8 mouse cellular contexts compared by ENCODE assay signal in genomic region chr7:112825339-112825781, GRCm38 (mm10).
DNase-seq lines count a peak whose midpoint lies in the region; ATAC-seq lines count a peak whose summit lies in the region.

No protein-coding gene starts in this region.

- 1% methylated on average over 11 of the region's 11 CpGs for WGBS in forebrain, embryonic 12.5 days
- 9% methylated on average over 11 of the region's 11 CpGs for WGBS in intestine, embryonic 15.5 days
- WGBS in neural tube, embryonic 15.5 days, result 8% methylated on average over 11 of the region's 11 CpGs

- ATAC-seq in forebrain, embryonic 12.5 days (ENCODE audit: low FRiP score), result peak; percentile 25; the same call in 1 of the 2 replicates
- ATAC-seq in intestine, embryonic 15.5 days, result peak; percentile 32
- ATAC-seq in neural tube, embryonic 15.5 days (ENCODE audit: low FRiP score), result no peak

- peak overlapping the region; percentile 95 for H3K27ac ChIP-seq in forebrain, embryonic 12.5 days
- H3K27ac ChIP-seq in intestine, embryonic 15.5 days, result peak overlapping the region; percentile 95
- H3K27ac ChIP-seq in neural tube, embryonic 15.5 days (replicated peaks), result peak overlapping the region; percentile 83

- 0 out of 2 replicates have a peak overlapping the region, but pooled peaks have one; percentile 0 for H3K4me3 ChIP-seq in forebrain, embryonic 12.5 days (replicated peaks)
- peak overlapping the region; percentile 15 for H3K4me3 ChIP-seq in intestine, embryonic 15.5 days (replicated peaks)
- H3K4me3 ChIP-seq in neural tube, embryonic 15.5 days (replicated peaks), result no peak overlapping the region

- H3K9me3 ChIP-seq in forebrain, embryonic 12.5 days, result no peaks in the 10 kb centered on the region
- H3K9me3 ChIP-seq in intestine, embryonic 15.5 days, result no peaks in the 10 kb centered on the region
- no peaks in the 10 kb centered on the region for H3K9me3 ChIP-seq in neural tube, embryonic 15.5 days (replicated peaks)

- H3K36me3 ChIP-seq in forebrain, embryonic 12.5 days (replicated peaks), result no peaks in the 10 kb centered on the region
- no peaks in the 10 kb centered on the region for H3K36me3 ChIP-seq in intestine, embryonic 15.5 days
- H3K36me3 ChIP-seq in neural tube, embryonic 15.5 days, result no peaks in the 10 kb centered on the region

- intact Hi-C loops in left cerebral cortex, postnatal 4 days (cut with DNase I), result no loop called here
- intact Hi-C loops in left cerebral cortex, postnatal 25 days (cut with DNase I), result no loop called here

- H3K9ac ChIP-seq in forebrain, embryonic 12.5 days, result peak overlapping the region; percentile 12; the same call in 1 of the 2 replicates
- peak overlapping the region; percentile 34; the same call in 1 of the 2 replicates for H3K9ac ChIP-seq in intestine, embryonic 15.5 days
- H3K9ac ChIP-seq in neural tube, embryonic 15.5 days (replicated peaks), result no peak overlapping the region

- peaks cover 80% of the 10 kb centered on the region for H3K4me1 ChIP-seq in forebrain, embryonic 12.5 days
- H3K4me1 ChIP-seq in intestine, embryonic 15.5 days (replicated peaks), result peaks cover 47% of the 10 kb centered on the region
- peaks cover 64% of the 10 kb centered on the region for H3K4me1 ChIP-seq in neural tube, embryonic 15.5 days

- peaks cover 4% of the 10 kb centered on the region; the same call in 1 of the 2 replicates for H3K27me3 ChIP-seq in forebrain, embryonic 12.5 days
- H3K27me3 ChIP-seq in intestine, embryonic 15.5 days (replicated peaks), result no peaks in the 10 kb centered on the region
- H3K27me3 ChIP-seq in neural tube, embryonic 15.5 days (replicated peaks), result no peaks in the 10 kb centered on the region

- peak; percentile 30 for DNase-seq in left cerebral cortex, postnatal 4 days
- no peak for DNase-seq in left cerebral cortex, postnatal 25 days (ENCODE audit: low spot score in 2 of 2)
- DNase-seq in frontal cortex, postnatal 25 days (ENCODE audit: low spot score in 2 of 2), result no peak
- no peak for DNase-seq in layer of hippocampus, adult 9-11 months
- no peak for DNase-seq in gastrocnemius, postnatal 10 days

- H3K4me2 ChIP-seq in forebrain, embryonic 12.5 days, result peak overlapping the region; percentile 41
- H3K4me2 ChIP-seq in intestine, embryonic 15.5 days (replicated peaks), result peak overlapping the region; percentile 50
- peak overlapping the region; percentile 32 for H3K4me2 ChIP-seq in neural tube, embryonic 15.5 days
